Mouse (Mus musculus) left cerebral cortex, postnatal 25 days (tissue): ENCODE data around the gene Ryr3. TPM values are rescaled to one million over a fixed set of nuclear protein-coding genes. Genes with fewer than 3 reads are reported as not detected.

Experiments
- DNase-seq, 2 experiments: peaks; one replicate each; pipeline ENCODE4 v3.0.0; 2022; ENCODE audit warnings: low spot score in 2 of 2, mixed read lengths in 1 of 2
- intact Hi-C: fragments of 180-260 bp; cut with DNase I; formaldehyde crosslinking; loops from one replicate; pipeline ENCODE4 v1.15.1; 2025
- total RNA-seq, 2 experiments: library from RNA; stranded (reverse); gene quantifications; 2 replicates each; pipeline ENCODE4 v1.2.3; 2021

The Ryr3 gene
- total RNA-seq, 2 experiments from 2014 or later, result 25.9 to 44.0 TPM

DNA sequence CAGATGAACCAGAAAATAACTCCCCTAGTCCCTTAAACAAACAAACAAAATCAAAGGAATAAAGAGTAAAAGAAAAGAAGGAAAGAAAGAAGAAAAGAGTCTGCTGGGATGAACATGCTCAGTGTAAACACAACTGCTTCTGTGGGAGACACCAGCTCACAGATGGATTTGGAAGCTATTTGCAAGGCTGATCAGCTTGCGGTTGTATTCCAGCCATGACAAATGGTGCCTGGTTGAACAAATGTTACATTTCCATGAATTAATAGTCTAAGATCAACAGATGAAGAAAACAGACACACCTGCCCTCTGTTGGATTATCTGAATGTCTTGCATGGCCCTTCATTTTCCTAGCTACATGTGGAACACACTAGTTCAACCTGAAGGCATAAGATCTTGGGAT lies 468.4 kb downstream of the Ryr3 start:
- intact Hi-C loops, result no loop called here
- DNase-seq, result no peak

DNA sequence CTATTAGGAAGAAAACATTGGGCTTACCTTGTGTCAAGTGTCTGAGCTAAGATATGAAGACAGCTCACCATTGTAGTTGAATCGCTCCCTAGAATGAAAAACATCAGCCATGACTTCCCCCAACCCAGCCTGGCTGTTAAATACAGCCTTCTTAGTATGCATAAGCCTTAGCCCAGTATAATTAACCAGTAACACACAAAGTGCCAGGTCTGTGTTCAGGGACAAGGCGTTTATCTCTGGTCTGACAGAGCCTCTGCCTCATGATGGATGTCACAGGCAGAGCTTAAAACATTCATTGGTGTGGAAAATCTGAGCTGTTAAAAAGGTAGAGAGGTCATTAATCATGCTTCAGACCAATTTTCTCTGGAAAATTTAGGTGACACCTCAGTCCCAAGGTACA lies 484.0 kb downstream of the Ryr3 start:
- intact Hi-C loops, result no loop called here
- no peak for DNase-seq

DNA sequence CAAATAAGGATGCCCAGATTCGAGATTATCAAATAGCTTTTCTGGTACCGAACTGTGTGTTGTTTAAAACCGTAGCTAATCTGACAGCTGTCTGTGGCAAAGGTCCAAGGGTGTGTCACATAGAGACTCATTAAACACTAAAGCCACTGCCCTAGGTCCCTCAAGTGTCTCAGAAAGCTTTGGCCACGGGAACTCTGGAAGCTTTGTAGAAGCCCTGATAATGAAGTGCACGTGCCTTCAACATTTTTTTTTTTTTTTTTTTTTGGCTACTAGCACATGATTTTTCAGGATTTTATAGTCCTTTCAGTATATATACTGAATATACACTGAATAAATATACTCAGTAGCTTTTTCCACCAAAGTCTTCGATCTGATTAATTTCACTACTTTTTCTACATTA lies 489.1 kb downstream of the Ryr3 start:
- no peak for DNase-seq
- intact Hi-C loops, result no loop called here

DNA sequence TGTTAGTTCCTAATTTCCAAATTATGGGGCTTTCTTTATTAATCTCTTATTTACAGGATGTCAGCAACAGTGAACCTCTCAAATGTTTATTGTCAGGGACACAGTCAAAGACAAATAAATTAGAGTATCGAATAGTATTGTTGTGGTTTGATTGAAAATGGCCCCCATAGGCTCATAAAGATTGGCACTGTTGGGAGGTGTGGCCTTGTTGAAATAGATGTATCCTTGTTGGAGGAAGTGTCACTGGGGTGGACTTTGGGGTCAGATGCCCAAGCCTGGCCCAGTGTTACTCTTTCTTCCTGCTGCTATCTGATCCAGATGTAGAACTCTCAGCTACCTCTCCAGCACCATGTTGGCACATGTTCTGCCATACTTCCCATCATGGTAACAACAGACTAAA lies 495.7 kb downstream of the Ryr3 start:
- intact Hi-C loops, result no loop called here
- DNase-seq, result no peak

DNA sequence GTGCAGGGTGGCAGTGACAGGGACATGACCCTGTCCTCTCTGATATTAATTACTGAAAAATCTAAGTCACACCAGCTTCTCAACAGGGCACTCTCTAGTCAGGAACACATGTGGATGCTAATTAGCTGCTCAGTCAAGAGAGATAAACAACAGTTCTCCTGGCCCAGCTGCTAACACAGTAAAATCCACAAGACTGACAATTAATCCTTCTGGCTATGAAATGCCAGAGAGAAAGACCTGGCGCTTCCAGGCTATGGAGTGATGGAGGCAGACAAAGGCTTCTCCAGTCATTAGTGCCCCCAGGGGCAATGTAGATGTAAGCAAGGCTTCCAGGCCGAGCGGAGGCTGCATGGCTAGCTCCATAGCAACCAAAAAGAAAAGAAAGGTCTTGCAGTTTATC lies 496.2 kb downstream of the Ryr3 start:
- intact Hi-C loops, result no loop called here
- no peak for DNase-seq

DNA sequence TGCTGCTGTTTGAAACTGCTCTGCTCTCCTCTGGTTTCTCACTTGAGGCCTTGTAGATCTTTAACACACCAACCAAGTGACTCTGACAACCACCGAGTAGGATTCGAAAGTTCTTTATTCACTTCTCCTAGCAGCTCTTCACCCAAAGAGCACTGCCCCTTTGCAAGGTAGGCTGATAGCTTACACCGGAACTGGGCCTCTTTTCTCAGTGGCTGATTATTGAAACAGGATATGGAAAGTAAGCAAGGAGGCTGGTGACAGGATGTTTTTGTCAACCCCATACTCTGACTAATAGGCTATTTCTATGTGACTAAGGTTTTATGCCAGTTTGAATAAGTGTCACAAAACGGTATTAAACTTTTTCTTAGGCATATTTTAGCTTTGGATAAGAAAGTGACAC lies 502.2 kb downstream of the Ryr3 start:
- intact Hi-C loops, result no loop called here
- no peak for DNase-seq

DNA sequence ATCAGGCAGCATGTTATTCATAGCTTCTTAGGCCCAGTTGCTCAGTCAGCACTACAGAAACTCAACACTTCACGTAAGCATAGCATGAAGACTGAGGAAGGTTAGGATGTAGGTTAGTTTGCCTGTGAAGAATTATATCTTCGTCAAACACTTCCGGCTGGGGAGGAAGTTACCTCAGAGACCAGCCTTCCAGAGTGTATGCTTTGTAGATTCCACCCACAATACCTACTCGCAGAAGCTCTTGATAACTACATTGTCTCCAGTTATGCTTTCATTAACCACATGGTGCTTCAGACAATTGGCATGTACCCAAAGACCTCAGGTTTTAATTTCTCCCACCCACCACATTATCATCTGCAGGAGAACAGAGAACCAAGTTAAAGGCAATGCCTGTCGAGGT lies 535.1 kb downstream of the Ryr3 start:
- intact Hi-C loops, result no loop called here
- DNase-seq, result no peak

DNA sequence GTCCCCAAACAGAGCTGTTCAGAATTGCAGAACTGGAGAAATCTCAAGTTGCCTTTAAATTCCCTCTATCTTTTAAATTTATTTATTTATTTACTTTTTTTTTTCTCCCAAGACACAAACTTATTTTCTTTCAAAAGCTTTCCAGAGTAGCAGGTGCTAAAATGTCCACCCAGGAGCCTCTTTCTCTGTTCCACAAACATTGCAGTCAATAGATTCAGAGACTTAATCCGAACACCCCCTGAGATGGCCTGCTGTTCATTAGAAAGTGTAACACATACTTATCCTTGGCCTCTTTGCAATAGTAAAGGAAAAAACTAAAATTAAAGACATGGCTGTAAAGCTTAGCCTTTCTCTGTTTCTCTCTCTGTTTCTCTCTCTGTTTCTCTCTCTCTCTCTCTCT lies 539.6 kb downstream of the Ryr3 start:
- intact Hi-C loops, result no loop called here

DNA sequence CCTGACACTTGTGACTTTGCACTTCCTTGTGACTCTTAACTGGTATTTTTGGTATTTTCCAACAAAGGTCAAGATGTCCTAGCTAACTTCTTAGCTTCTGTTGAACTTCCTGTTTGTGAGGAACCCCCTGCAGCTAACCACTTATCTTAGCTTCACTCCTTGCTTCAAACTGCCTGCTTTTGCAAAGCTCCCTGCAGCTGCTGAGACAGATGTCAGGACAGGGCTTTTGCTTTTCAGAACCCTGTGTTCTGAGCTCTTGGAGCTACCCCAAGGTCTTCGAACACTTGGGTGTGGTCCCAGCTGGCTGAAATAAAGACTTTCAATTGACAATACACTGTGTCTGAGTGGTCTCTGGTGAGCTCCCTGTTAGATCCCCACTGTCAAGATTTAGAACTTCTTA lies 540.2 kb downstream of the Ryr3 start:
- DNase-seq, result no peak
- intact Hi-C loops, result no loop called here

More for the DNA sequence above, 539.6 kb downstream of the Ryr3 start:
- no peak for DNase-seq

DNA sequence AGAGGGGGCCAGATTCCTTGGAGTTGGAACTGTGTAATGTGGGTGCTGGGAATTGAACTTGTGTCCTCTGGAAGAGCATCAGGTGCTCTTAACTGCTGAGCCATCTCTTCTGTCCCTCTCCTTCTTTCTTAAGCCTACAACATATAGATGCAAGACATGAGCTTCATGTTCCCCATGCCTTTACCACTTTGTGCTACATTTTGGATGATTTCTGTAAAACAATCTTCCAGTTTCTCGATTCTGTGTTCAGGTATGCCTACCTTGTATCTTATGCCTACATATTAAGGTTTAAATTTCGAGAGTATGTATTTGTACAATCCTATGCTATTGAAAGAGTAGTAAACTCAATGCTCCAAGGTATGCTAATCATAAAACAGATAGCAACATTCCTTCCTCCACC lies 540.7 kb downstream of the Ryr3 start:
- no peak for DNase-seq
- intact Hi-C loops, result no loop called here

DNA sequence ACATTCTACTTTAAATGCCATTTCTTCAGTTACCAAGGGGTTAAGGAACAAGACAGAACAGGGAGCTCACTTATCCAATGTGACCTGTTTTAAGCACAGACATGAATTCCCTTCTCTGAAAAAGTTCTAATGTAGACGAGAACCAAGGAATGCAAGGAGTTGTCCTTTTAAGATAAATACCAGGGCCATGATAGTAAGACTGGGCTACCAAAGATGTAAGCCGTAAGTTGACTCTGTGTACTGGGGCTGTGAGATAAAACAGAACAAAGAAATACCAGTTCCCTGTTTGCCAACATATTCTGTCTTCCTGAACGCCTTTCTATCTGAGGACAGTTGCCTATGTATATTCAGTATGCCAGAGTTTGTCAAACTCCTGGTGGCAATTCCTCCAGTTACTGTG lies 547.4 kb downstream of the Ryr3 start:
- no peak for DNase-seq
- intact Hi-C loops, result no loop called here

DNA sequence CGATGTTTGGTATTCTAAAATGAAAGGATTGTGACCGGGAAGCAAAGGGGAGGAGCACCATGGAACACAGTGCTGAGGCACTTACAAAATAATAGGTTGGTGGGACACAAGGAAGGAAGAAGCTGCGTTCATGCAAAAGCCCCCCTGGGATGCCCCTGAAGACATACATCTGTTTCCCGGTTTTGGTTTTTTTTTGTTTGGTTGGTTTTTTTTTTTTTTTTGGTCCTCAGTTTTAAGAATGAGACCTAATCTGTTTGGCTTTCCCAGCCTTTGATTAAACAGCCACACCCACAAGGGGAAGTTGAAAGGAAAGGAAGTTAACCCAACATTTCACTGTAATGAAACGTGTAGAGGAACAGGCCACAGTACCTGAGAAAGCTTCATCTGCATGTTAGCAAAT lies 560.8 kb downstream of the Ryr3 start:
- no peak for DNase-seq
- intact Hi-C loops, result no loop called here

DNA sequence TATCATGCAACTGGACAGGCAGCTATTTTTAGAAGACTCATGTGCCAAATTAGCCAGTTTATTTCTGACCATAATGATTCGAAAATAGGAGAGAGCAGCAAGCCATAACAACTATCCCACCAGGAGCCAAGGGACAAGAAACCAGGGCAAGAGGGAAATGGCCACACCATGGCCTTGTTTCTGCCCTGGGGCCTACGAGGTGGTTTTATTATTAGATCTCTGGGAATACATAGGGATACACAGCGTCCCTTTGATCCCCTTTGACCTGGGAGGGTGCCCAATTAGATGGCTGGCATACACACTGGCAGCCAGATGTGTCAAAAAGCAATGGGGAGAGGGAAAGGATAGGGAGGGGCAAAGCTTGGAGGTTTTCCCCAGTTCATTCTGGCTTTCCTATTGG lies 563.1 kb downstream of the Ryr3 start:
- intact Hi-C loops, result no loop called here
- no peak for DNase-seq

DNA sequence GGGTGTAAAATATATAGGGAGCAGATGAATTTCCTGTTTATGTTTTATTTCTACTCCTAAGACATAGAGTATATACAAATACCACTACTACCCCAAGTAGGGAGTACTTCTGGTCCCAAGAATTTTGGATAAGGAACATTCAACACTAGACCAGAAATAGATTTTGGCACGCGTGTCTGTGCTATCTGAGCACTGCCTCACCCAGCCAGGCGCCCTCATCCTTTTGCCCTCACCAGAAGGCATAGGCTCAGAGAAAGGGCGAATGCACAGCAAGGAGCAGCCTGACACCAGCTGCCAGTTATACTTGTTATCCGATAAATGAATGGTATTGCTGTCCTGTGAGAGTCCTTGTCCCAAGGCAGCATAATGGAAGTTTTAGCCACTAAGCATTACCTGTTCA lies 579.7 kb downstream of the Ryr3 start:
- no peak for DNase-seq
- intact Hi-C loops, result no loop called here

DNA sequence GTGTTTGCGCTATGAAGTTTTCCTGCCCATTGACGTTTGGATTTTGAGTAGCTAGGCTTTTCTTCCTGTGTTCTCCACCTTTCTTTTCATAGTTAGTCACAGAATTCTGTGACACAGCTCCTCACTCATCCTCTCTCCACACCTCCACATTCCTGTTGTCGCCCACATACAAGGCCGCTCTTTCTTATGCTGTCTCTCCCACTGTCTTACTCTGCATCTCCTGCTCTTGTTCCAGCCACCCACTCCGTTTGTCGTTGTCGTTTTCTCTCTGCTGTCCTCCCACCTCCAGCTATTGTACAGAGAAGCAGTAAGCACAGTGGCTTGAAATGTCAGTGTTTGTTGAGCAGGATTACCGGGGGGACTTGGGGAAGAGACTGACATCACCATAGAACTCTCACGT lies 584.4 kb downstream of the Ryr3 start:
- intact Hi-C loops, result no loop called here
- DNase-seq, result peak; percentile 8 to 85

DNA sequence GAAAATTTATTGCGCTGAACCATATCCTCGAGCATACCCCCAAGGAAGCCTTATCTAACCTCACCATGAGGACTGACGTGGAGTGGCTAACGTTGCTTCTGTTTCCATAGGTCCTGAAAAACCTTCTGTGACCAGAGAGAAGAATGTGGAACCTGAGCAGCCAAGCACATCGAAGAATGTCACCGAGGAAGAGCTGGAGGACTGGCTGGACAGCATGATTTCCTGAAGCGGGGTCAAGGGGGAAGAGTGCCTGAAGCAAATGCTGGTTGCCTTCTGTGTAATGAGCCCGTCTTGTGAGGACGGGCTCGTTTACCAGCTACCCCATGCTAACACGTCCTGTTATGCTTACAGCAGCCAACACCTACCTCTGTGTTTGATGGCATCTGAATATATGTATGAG lies 586.2 kb downstream of the Ryr3 start:
- intact Hi-C loops, result no loop called here
- no peak for DNase-seq

DNA sequence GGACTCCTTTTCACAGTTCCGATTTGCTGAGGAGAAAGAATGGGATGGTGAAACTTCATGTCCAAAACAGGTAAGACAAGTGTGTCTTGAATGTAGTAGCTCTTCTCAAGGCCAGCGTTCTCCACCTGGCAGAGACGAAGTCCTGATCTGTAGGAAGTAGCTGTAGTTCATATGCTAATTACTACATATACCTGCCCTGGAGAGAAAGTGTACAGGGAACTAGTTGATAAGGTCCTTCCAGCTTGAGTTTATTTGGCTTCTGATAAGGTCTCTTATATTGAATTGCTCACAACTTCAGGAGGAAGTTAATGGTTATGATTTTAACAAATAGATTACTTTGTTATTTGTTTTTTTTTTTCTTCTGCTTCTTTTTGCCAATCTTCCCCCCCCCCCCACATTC lies 591.7 kb downstream of the Ryr3 start:
- intact Hi-C loops, result no loop called here
- no peak for DNase-seq

DNA sequence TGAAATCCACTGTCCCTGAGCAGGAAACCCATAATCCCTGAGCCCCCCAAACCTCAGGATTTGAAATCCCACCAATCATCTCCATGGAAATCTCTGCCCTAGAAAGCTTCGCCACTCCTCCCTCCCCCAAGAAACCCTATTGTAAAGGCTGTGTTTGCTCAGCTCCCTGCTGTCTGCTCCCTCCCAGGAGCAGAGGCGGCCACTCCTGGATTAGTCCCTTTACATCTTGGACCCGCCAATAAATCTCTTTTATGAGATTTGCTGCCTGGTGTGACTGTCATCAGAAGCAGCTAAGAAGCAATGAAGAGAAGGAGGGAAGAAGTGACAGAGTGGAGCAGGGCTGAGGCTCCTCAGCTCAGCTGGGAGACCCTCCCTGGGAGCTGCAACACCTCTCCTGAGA lies 599.7 kb downstream of the Ryr3 start:
- DNase-seq, result no peak
- intact Hi-C loops, result no loop called here

DNA sequence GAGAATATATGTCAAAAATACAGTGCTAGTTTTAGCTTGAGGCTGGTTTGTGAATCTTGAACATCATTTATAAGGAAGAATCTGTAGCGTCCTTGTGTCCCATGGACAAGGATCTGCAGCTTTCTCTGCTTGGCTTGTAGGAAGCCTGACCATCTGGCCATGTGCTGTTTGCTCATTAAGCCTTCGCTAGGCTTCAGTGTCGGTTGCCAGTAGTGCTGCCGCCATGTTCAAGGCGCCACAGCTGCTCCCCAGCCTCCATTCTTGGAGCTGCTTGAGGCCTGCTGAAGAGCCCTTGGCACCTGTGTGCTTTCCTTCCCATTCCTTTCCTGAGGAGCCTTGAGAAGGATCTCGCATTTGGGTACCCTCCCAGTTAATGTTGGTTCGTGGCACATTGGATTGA lies 602.5 kb downstream of the Ryr3 start:
- intact Hi-C loops, result loop anchor here (5.0 kb wide), 1 partner anchor 112 kb away; no protein-coding TSS in a partner anchor
- DNase-seq, result no peak

DNA sequence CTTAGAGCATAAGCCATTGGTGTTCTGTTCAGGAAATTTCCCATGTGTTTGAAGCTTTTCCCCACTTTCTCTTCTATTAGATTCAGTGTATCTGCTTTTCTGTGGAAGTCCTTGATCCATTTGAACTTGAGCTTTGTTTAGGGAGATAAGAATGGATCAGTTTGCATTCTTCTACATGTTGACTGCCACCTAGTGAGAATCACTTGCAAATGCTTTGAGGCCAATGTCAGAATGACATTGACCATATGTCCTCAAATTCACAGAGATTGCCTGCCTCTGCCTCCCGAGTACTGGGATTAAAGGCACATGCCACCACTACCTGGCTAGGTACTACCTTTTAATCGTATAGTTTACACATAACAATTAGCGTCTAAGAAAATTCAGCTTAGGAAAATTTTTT lies 604.3 kb downstream of the Ryr3 start:
- intact Hi-C loops, result loop anchor here (5.0 kb wide), 1 partner anchor 110 kb away; no protein-coding TSS in a partner anchor
- no peak for DNase-seq

DNA sequence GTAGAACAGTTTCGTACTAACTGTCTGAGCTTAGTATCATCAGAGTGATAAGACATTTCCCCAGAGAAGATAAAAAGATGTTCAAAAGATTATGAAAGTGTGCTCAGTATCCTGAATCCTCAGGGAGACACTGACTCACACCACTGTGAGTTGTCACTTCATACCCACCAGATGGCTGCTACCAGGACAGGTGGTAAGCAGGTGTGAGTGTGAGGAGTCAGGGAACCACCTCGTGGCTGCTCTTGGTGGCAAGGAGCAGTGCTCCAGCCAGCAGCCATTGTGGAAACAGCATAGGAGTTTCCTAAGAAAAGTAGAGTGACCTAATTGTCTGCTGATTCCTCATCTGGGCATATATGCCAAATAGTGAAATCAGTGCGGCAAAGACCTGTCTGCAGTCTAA lies 610.4 kb downstream of the Ryr3 start:
- DNase-seq, result peak in 1 of 2 experiments; percentile 11
- intact Hi-C loops, result no loop called here

DNA sequence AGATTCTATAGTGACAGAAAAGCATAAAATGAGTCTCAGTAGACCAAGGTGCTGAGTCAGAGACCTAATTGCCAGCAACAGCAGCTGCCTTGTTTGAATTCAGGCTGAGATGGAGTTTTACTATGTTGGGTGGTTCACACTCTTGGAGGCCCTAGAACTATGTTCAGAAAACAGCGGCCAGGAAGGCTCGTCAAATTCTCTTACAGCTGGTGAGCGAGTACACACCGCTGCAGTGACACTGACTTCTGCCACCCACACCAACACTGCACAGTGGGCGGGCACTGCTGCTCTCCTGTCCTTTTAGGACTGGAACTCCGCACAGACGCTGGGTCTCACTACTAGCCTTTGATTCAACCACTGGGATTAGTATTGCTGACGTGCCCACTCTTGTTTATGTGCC lies 614.4 kb downstream of the Ryr3 start:
- DNase-seq, result peak; percentile 22 to 30
- intact Hi-C loops, result no loop called here

DNA sequence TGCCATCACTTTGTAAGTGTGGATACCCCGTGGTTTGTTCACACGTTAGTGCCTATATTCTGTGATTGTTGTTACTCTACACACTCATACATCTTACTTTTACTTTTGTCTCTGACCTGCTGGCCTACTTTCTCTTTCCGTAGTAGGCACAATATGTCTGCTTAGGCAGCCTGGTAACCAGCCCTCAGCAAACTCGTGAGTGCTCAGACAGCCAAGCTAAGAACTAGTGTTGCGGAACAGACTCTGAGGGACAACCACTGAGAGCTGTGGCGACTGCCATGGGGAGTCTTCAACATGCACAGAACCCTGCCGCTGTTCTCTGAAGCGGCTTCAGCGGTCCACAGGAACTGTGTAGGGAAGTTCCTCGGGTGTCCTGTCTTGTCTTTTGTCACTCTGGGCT lies 616.7 kb downstream of the Ryr3 start:
- DNase-seq, result no peak
- intact Hi-C loops, result no loop called here
